Mouse (Mus musculus): ENCODE measurements around the gene Pip5k1c.

Gene Pip5k1c

GRCm38 (mm10) chr10:81284189-81284588 is 8.6 kb upstream of the Pip5k1c start:
- WGBS, result 79% methylated on average over 6 of the region's 6 CpGs

GRCm38 (mm10) chr10:81284719-81285118 is 8.0 kb upstream of the Pip5k1c start:
- 26% methylated on average over 17 of the region's 17 CpGs for WGBS

GRCm38 (mm10) chr10:81285694-81286450 is 6.9 kb upstream of the Pip5k1c start:
- 3% methylated on average over 52 of the region's 54 CpGs for WGBS

- WGBS, result 55% methylated on average over 6 of the region's 6 CpGs
Observed at GRCm38 (mm10) chr10:81286586-81286985, 6.2 kb upstream of the Pip5k1c start.

GRCm38 (mm10) chr10:81287513-81288157 is 5.1 kb upstream of the Pip5k1c start:
- WGBS, result 61% methylated on average over 8 of the region's 8 CpGs

- 46% methylated on average over 6 of the region's 6 CpGs for WGBS
Observed at GRCm38 (mm10) chr10:81288601-81289000, 4.2 kb upstream of the Pip5k1c start.

- WGBS, result 10% methylated on average over 7 of the region's 7 CpGs
Observed at GRCm38 (mm10) chr10:81289278-81289677, 3.5 kb upstream of the Pip5k1c start.

- WGBS, result 54% methylated on average over 14 of the region's 14 CpGs
Observed at GRCm38 (mm10) chr10:81289811-81290210, 3.0 kb upstream of the Pip5k1c start.

GRCm38 (mm10) chr10:81290698-81291460 is 1.9 kb upstream of the Pip5k1c start:
- whole genome bisulfite sequencing, result 41% methylated on average over 24 of the region's 24 CpGs

- 77% methylated on average over 9 of the region's 9 CpGs for WGBS
Observed at GRCm38 (mm10) chr10:81291511-81292104, 1.2 kb upstream of the Pip5k1c start, which contains the start of gene Tjp3. Gene Tjp3, minus strand, starts transcription at chr10:81291581.

GRCm38 (mm10) chr10:81293334-81294030 is 719 bp downstream of the Pip5k1c start:
- 1% methylated on average over 25 of the region's 25 CpGs for WGBS

- 32% methylated on average over 8 of the region's 8 CpGs for WGBS
Observed at GRCm38 (mm10) chr10:81294442-81294841, 1.7 kb downstream of the Pip5k1c start.

- WGBS, result 43% methylated on average over 6 of the region's 6 CpGs
Observed at GRCm38 (mm10) chr10:81295185-81295584, 2.4 kb downstream of the Pip5k1c start.

GRCm38 (mm10) chr10:81297246-81297645 is 4.5 kb downstream of the Pip5k1c start:
- 64% methylated on average over 6 of the region's 6 CpGs for WGBS

- 59% methylated on average over 10 of the region's 10 CpGs for WGBS
Observed at GRCm38 (mm10) chr10:81297845-81298244, 5.1 kb downstream of the Pip5k1c start.

- WGBS, result 56% methylated on average over 17 of the region's 17 CpGs
Observed at GRCm38 (mm10) chr10:81298369-81299100, 5.8 kb downstream of the Pip5k1c start.

GRCm38 (mm10) chr10:81299585-81300351 is 7.0 kb downstream of the Pip5k1c start:
- 62% methylated on average over 14 of the region's 14 CpGs for WGBS

GRCm38 (mm10) chr10:81300352-81300907 is 7.7 kb downstream of the Pip5k1c start:
- WGBS, result 75% methylated on average over 9 of the region's 9 CpGs

- 75% methylated on average over 9 of the region's 9 CpGs for WGBS
Observed at GRCm38 (mm10) chr10:81301321-81301720, 8.6 kb downstream of the Pip5k1c start.

GRCm38 (mm10) chr10:81302288-81302687 is 9.5 kb downstream of the Pip5k1c start:
- WGBS, result 25% methylated on average over 4 of the region's 4 CpGs
